9 mouse cellular contexts compared by ENCODE assay signal in genomic region chr2:132879261-132880044, GRCm38 (mm10). TPM values are rescaled to one million over a fixed set of nuclear protein-coding genes. Genes with fewer than 3 reads are reported as not detected.
DNase-seq lines count a peak whose midpoint lies in the region; ATAC-seq and TF ChIP-seq lines count a peak whose summit lies in the region.
"Had no signal": no experiment of that assay in that cellular context is flagged by ENCODE, and none has a peak within 500 bp of the region (broad histone marks: within the 10 kb centered on the region; RNA-seq: fewer than 3 reads in every experiment).

No protein-coding gene starts in this region.

- 0 out of 2 replicates have a peak, but pooled peaks cover 12% of the 10 kb centered on the region for H3K4me1 ChIP-seq in kidney, postnatal 0 days (replicated peaks; ENCODE audit: insufficient read depth, low read length)
- peaks cover 30% of the 10 kb centered on the region for H3K4me1 ChIP-seq in midbrain, embryonic 10.5 days

- peaks cover 20% of the 10 kb centered on the region; the same call in 1 of the 2 replicates for H3K27me3 ChIP-seq in kidney, postnatal 0 days (ENCODE audit: insufficient read depth, low read length)
- H3K27me3 ChIP-seq in midbrain, embryonic 10.5 days (ENCODE audit: low read depth, poor library complexity, severe bottlenecking) = peaks cover 58% of the 10 kb centered on the region

- DNase-seq in cerebellum, postnatal 10 days = peak; percentile 62 to 69
- no peak for DNase-seq in cerebellum, adult 11-12 months
- DNase-seq in urinary bladder, postnatal 14 days (ENCODE audit: low spot score) = peak; percentile 14
- no peak for DNase-seq in urinary bladder, adult 2 months (ENCODE audit: low spot score)
- DNase-seq in gastrocnemius, postnatal 4 days (ENCODE audit: low spot score in 2 of 2) = peak; percentile 25 to 46
- peak; percentile 55 for DNase-seq in kidney, postnatal 0 days (ENCODE audit: low spot score)
- DNase-seq in midbrain, embryonic 10.5 days (ENCODE audit: low spot score) = peak; percentile 68
- peak; percentile 71 for DNase-seq in testis, postnatal 10 days (ENCODE audit: low spot score)

- 0 out of 2 replicates have a peak overlapping the region, but pooled peaks have one; percentile 23 for H3K9ac ChIP-seq in kidney, postnatal 0 days (ENCODE audit: low read depth, low read length)

- H3K9me3 ChIP-seq in kidney, postnatal 0 days (replicated peaks; ENCODE audit: low read length) = no peaks in the 10 kb centered on the region
- no peaks in the 10 kb centered on the region for H3K9me3 ChIP-seq in midbrain, embryonic 10.5 days (replicated peaks)

- H3K27ac ChIP-seq in kidney, postnatal 0 days = no peak overlapping the region
- H3K27ac ChIP-seq in midbrain, embryonic 10.5 days (replicated peaks) = peak overlapping the region; percentile 65; the same call in 1 of the 2 replicates

- under 1% methylated on average over 58 of the region's 58 CpGs for whole genome bisulfite sequencing in kidney, postnatal 0 days
- WGBS in midbrain, embryonic 10.5 days = under 1% methylated on average over 58 of the region's 58 CpGs

- H3K4me3 ChIP-seq in kidney, postnatal 0 days (replicated peaks; ENCODE audit: low read depth, low read length) = peak overlapping the region; percentile 44
- H3K4me3 ChIP-seq in midbrain, embryonic 10.5 days = peak overlapping the region; percentile 69

- H3K4me2 ChIP-seq in kidney, postnatal 0 days (ENCODE audit: low read length) = peak overlapping the region; percentile 90

- TF ChIP-seq CTCF in kidney, postnatal 0 days (IDR thresholded peaks at IDR 0.05; ENCODE audit: low read depth) = no peak

- no peaks in the 10 kb centered on the region for H3K36me3 ChIP-seq in kidney, postnatal 0 days (ENCODE audit: insufficient read depth, low read length)
- no peaks in the 10 kb centered on the region for H3K36me3 ChIP-seq in midbrain, embryonic 10.5 days

- peak; percentile 57 for ATAC-seq in kidney, postnatal 0 days (replicated peaks; ENCODE audit: low FRiP score, low read depth)

RNA-seq across cellular contexts. Expression of gene Lrrn4, which starts 1.2 kb away (rescaled TPM):
- 3.0 and 4.8 TPM in 2 replicates for polyA plus RNA-seq in urinary bladder, adult 2 months (2012; rRNA removed)
- under 1 TPM; 0.08 to 0.10 TPM for total RNA-seq in gastrocnemius, postnatal 4 days (2021)
- 0.45 and 0.54 TPM in 2 replicates for polyA plus RNA-seq in kidney, postnatal 0 days (2015; fragmentation: Nextera tagmentation; extraction: Ambion mirVana)
- polyA plus RNA-seq in midbrain, embryonic 10.5 days (2016; fragmentation: Nextera tagmentation; extraction: Ambion mirVana) = 0.22 and 0.26 TPM in 2 replicates
- total RNA-seq: MEL had no signal

RNA-seq across cellular contexts. Expression of gene Crls1, which starts 33.0 kb away (rescaled TPM):
- polyA plus RNA-seq in urinary bladder, adult 2 months (2012; rRNA removed) = 21.6 and 24.2 TPM in 2 replicates
- 10 to 100 TPM; 20.0 to 24.8 TPM for total RNA-seq in gastrocnemius, postnatal 4 days (2021)
- polyA plus RNA-seq in kidney, postnatal 0 days (2015; fragmentation: Nextera tagmentation; extraction: Ambion mirVana) = 23.8 and 34.1 TPM in 2 replicates
- polyA plus RNA-seq in midbrain, embryonic 10.5 days (2016; fragmentation: Nextera tagmentation; extraction: Ambion mirVana) = 6.5 and 7.6 TPM in 2 replicates

Comparison
In these comparisons a context has a peak if more than half of its experiments do, and no peak if none do; other contexts are left out.
1. DNase-seq: peak in cerebellum, postnatal 10 days (2 of 2), urinary bladder, postnatal 14 days (single experiment), gastrocnemius, postnatal 4 days (2 of 2), kidney, postnatal 0 days (single experiment), midbrain, embryonic 10.5 days (single experiment) and testis, postnatal 10 days (single experiment); none in cerebellum, adult 11-12 months (single experiment) and urinary bladder, adult 2 months (single experiment).